Mouse (Mus musculus): ENCODE measurements around the gene Polr2g.
"Not testable (repeated sequence)": the region's sequence is repeated elsewhere in the genome, so short reads cannot be mapped to it uniquely, and the experiment has no call there.

The Polr2g gene

GRCm38 (mm10) chr19:8798264-8798946 is at the start of gene Polr2g:
Gene Polr2g, minus strand, starts transcription at chr19:8798577.
- peak; percentile 85 for DNase-seq

GRCm38 (mm10) chr19:8844371-8845129 is 46.2 kb upstream of the Polr2g start:
- peak; percentile 87 for DNase-seq

GRCm38 (mm10) chr19:8842961-8843360 is 44.6 kb upstream of the Polr2g start:
- DNase-seq, result no peak

GRCm38 (mm10) chr19:8841012-8841411 is 42.6 kb upstream of the Polr2g start:
- DNase-seq, result no peak

- peak; percentile 65 for DNase-seq
These were observed 41.8 kb upstream of the Polr2g start for GRCm38 (mm10) chr19:8839908-8840791.

GRCm38 (mm10) chr19:8839103-8839907 is 40.9 kb upstream of the Polr2g start, which contains the start of gene Gng3:
Gene Gng3, minus strand, starts transcription at chr19:8839194.
- peak; percentile 78 for DNase-seq

- DNase-seq, result peak; percentile 65
These were observed 39.8 kb upstream of the Polr2g start for GRCm38 (mm10) chr19:8838041-8838730.

- peak; percentile 84 for DNase-seq
These were observed 38.9 kb upstream of the Polr2g start, which contains the start of gene Bscl2 for GRCm38 (mm10) chr19:8837251-8837791. Gene Bscl2, plus strand, starts transcription at chr19:8837467.

- not testable (repeated sequence) for DNase-seq
These were observed 38.0 kb upstream of the Polr2g start for GRCm38 (mm10) chr19:8836327-8836726.

- no peak for DNase-seq
These were observed 34.6 kb upstream of the Polr2g start for GRCm38 (mm10) chr19:8832971-8833370.

- no peak for DNase-seq
These were observed 32.9 kb upstream of the Polr2g start for GRCm38 (mm10) chr19:8831262-8831661.

- DNase-seq, result no peak
These were observed 32.3 kb upstream of the Polr2g start for GRCm38 (mm10) chr19:8830664-8831063.

GRCm38 (mm10) chr19:8829660-8830059 is 31.3 kb upstream of the Polr2g start, which contains the start of gene AC129217.1:
Gene AC129217.1, plus strand, starts transcription at chr19:8829773.
- no peak for DNase-seq

GRCm38 (mm10) chr19:8822696-8823095 is 24.3 kb upstream of the Polr2g start:
- no peak for DNase-seq

GRCm38 (mm10) chr19:8821146-8821545 is 22.8 kb upstream of the Polr2g start:
- DNase-seq, result no peak

- DNase-seq, result peak; percentile 50
These were observed 22.1 kb upstream of the Polr2g start for GRCm38 (mm10) chr19:8820424-8820956.

GRCm38 (mm10) chr19:8819596-8820423 is 21.4 kb upstream of the Polr2g start, which contains the start of gene Hnrnpul2:
Gene Hnrnpul2, plus strand, starts transcription at chr19:8820010.
- DNase-seq, result peak; percentile 98

- DNase-seq, result peak; percentile 92
These were observed 20.6 kb upstream of the Polr2g start, which contains the start of gene Ttc9c for GRCm38 (mm10) chr19:8818801-8819595. Gene Ttc9c, minus strand, starts transcription at chr19:8819333.

- DNase-seq, result no peak
These were observed 20.0 kb upstream of the Polr2g start for GRCm38 (mm10) chr19:8818301-8818798.
